Mouse (Mus musculus) limb, embryonic 12.5 days (tissue): ENCODE measurements around the gene Spo11. TPM values are rescaled to one million over a fixed set of nuclear protein-coding genes. Genes with fewer than 3 reads are reported as not detected.

Experiments
- ATAC-seq: fragments of 200-750 bp; cut with Nextera tagmentation; 2 replicates; pipeline ENCODE4 v1.8.0; 2017; ENCODE audit warnings: low read depth, moderate TSS enrichment; ENCODE audit not compliant: insufficient number of reproducible peaks, insufficient read depth, low FRiP score, low TSS enrichment
- H3K27ac ChIP-seq: fragments of 300-500 bp; sonication (generic); 2 replicates; pipeline ENCODE4 v1.5.1; 2016; ENCODE audit warnings: mild to moderate bottlenecking, moderate library complexity
- H3K27me3 ChIP-seq: fragments of 300-500 bp; sonication (generic); 2 replicates; pipeline ENCODE4 v1.6.1; 2016; ENCODE audit warnings: mild to moderate bottlenecking, moderate library complexity
- H3K36me3 ChIP-seq: fragments of 300-500 bp; sonication (generic); 2 replicates; pipeline ENCODE4 v1.6.1; 2016; ENCODE audit warnings: mild to moderate bottlenecking, moderate library complexity
- H3K4me1 ChIP-seq: fragments of 300-500 bp; sonication (generic); replicated peaks from 2 replicates; pipeline ENCODE4 v1.6.1; 2016
- H3K4me2 ChIP-seq: fragments of 300-500 bp; sonication (generic); 2 replicates; pipeline ENCODE4 v1.6.1; 2016; ENCODE audit warnings: mild to moderate bottlenecking, moderate library complexity
- H3K4me3 ChIP-seq: fragments of 300-500 bp; sonication (generic); replicated peaks from 2 replicates; pipeline ENCODE4 v1.5.1; 2016; ENCODE audit warnings: mild to moderate bottlenecking
- H3K9ac ChIP-seq: fragments of 300-500 bp; sonication (generic); replicated peaks from 2 replicates; pipeline ENCODE4 v1.6.1; 2016; ENCODE audit warnings: mild to moderate bottlenecking, moderate library complexity
- H3K9me3 ChIP-seq: fragments of 300-500 bp; sonication (generic); 2 replicates; pipeline ENCODE4 v1.6.1; 2016; ENCODE audit warnings: mild to moderate bottlenecking, moderate library complexity
- WGBS: fragments of 180-500 bp; shearing (Covaris S2); methylation state at CpG from one replicate; pipeline ENCODE4 v1.1.7; 2016; 5-methylcytosine and 5-hydroxymethylcytosine counted together
- polyA plus RNA-seq: library from polyadenylated mRNA; unstranded; fragments of >200 nt; fragmentation: Nextera tagmentation; extraction: Ambion mirVana; gene quantifications from 2 replicates; pipeline ENCODE4 v1.2.1, GENCODE M21; 2016

The Spo11 gene
- polyA plus RNA-seq, result 1.6 TPM in 2 replicates

- H3K9ac ChIP-seq, result peak within 1 kb of the TSS; percentile 40; the same call in 1 of the 2 replicates
- 0 out of 2 replicates have a peak within 1 kb of the TSS, but pooled peaks have one; percentile 6 for H3K4me3 ChIP-seq
- H3K27me3 ChIP-seq, result no peaks in the 10 kb centered on the region
- peak within 1 kb of the TSS; percentile 47 for H3K4me2 ChIP-seq
- 0 out of 2 replicates have a peak, but pooled peaks have one; percentile 29 for ATAC-seq
- H3K9me3 ChIP-seq, result peaks cover 8% of the 10 kb centered on the region
- 11% methylated on average over 14 of the region's 14 CpGs for WGBS
- H3K27ac ChIP-seq, result peak within 1 kb of the TSS; percentile 78
- peaks cover 29% of the 10 kb centered on the region for H3K4me1 ChIP-seq
- H3K36me3 ChIP-seq, result no peaks in the 10 kb centered on the region
Measured at GRCm38 (mm10) chr2:172977409-172978130, at the start of gene Spo11. Gene Spo11 (plus strand): TSS chr2:172977700.

DNA sequence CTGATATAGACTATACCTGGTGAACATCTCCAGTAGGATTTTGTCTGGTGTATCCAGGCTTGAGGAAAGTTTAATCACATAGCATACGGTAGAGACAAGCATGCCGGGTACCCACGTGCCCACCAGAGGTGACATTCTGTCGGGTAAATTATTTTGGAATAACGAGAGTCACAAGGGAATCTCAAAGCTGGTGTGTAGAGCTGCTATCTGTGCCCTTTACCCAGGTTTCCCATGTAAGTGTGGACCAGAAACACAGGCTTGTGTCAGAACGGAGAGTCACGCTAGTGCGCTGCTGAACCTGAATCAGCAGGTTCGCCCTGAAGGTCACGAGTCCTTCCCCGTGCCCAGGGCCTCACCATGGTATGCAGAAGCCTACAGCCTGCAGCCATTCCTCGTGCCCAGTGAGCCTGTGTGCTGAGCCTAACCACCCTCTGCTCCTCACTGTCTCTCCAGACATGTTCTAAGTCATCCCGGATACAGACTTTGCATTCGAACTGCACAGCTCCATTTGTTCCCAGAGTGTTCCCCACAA, 47.5 kb upstream of the Spo11 start:
- Histone ChIP-seq H3K4me1 (peaks cover 98% of the 10 kb centered on the region), H3K4me2 (peak overlapping the region; percentile 2), H3K9me3 (no peaks in the 10 kb centered on the region), H3K27ac (0 out of 2 replicates have a peak overlapping the region, but pooled peaks have one; percentile 23), H3K4me3 (no peak overlapping the region), H3K27me3 (0 out of 2 replicates have a peak, but pooled peaks cover 3% of the 10 kb centered on the region), H3K9ac (no peak overlapping the region), H3K36me3 (peaks cover 12% of the 10 kb centered on the region; the same call in 1 of the 2 replicates)
- no peak for ATAC-seq
- 70% methylated on average over 14 of the region's 14 CpGs for WGBS

- no peak for ATAC-seq
- Histone ChIP-seq H3K4me3 (no peak overlapping the region), H3K27ac (0 out of 2 replicates have a peak overlapping the region, but pooled peaks have one; percentile 37), H3K4me2 (peak overlapping the region; percentile 24; the same call in 1 of the 2 replicates), H3K9me3 (no peaks in the 10 kb centered on the region), H3K36me3 (peaks cover 10% of the 10 kb centered on the region; the same call in 1 of the 2 replicates), H3K27me3 (0 out of 2 replicates have a peak, but pooled peaks cover 6% of the 10 kb centered on the region), H3K9ac (no peak overlapping the region), H3K4me1 (peaks cover 98% of the 10 kb centered on the region)
- 47% methylated on average over 17 of the region's 17 CpGs for WGBS
Measured at GRCm38 (mm10) chr2:172931137-172931898, 46.2 kb upstream of the Spo11 start.

DNA sequence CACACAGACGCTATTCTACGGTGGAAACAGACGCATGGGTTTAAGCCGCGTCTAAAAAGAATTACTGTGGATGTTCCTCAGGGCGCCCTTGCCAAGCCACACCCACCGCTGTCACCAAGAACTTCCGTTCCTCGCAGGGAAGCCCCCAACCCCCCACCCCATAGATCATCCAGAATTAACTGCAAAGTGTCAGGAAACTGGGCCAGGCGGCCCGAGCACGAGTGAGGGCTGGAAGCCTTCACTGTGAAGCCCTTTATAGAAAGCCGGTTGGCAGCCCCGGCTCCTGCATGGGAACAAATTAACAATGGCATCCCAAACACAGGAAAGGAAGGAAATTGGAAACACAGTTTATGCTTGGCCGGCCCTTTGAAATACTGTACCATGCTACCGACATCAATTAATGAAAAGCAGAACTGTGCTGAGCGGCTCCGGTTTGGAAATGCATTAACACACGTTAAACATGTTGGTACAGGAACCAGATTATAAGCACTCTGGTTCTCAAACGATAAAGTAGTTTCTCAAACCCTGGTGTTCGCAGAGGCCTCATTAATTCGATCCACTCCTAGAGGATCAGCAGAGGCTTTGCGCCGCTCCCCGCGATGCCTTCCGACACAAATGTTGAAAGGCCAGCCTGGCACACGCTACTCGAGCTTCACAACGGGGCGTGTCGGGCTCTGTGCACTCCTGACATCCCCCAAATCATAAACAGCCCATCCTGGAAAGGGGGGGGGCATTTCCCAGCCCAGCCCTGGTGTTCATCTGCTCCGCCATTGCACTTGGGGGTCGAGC, 43.7 kb upstream of the Spo11 start:
- 0 out of 2 replicates have a peak, but pooled peaks cover 6% of the 10 kb centered on the region for H3K27me3 ChIP-seq
- H3K27ac ChIP-seq, result peak overlapping the region; percentile 87
- H3K36me3 ChIP-seq, result no peaks in the 10 kb centered on the region
- 1% methylated on average over 34 of the region's 34 CpGs for WGBS
- peak; percentile 32 for ATAC-seq
- no peak overlapping the region for H3K9ac ChIP-seq
- no peaks in the 10 kb centered on the region for H3K9me3 ChIP-seq
- peaks cover 97% of the 10 kb centered on the region for H3K4me1 ChIP-seq
- H3K4me2 ChIP-seq, result peak overlapping the region; percentile 97
- peak overlapping the region; percentile 27 for H3K4me3 ChIP-seq

- peak overlapping the region; percentile 27 for H3K4me3 ChIP-seq
- 0 out of 2 replicates have a peak, but pooled peaks cover 6% of the 10 kb centered on the region for H3K27me3 ChIP-seq
- ATAC-seq, result no peak
Measured at GRCm38 (mm10) chr2:172934420-172934788, 43.1 kb upstream of the Spo11 start.

GRCm38 (mm10) chr2:172934891-172935740, 42.4 kb upstream of the Spo11 start:
- WGBS, result 3% methylated on average over 30 of the region's 30 CpGs
- H3K27me3 ChIP-seq, result 0 out of 2 replicates have a peak, but pooled peaks cover 6% of the 10 kb centered on the region
- no peak for ATAC-seq

More at GRCm38 (mm10) chr2:172934420-172934788, 43.1 kb upstream of the Spo11 start:
- H3K9ac ChIP-seq, result no peak overlapping the region
- peak overlapping the region; percentile 97 for H3K4me2 ChIP-seq
- peaks cover 92% of the 10 kb centered on the region for H3K4me1 ChIP-seq
- no peaks in the 10 kb centered on the region for H3K36me3 ChIP-seq
- peak overlapping the region; percentile 87 for H3K27ac ChIP-seq
- H3K9me3 ChIP-seq, result no peaks in the 10 kb centered on the region
- 2% methylated on average over 8 of the region's 8 CpGs for WGBS

DNA sequence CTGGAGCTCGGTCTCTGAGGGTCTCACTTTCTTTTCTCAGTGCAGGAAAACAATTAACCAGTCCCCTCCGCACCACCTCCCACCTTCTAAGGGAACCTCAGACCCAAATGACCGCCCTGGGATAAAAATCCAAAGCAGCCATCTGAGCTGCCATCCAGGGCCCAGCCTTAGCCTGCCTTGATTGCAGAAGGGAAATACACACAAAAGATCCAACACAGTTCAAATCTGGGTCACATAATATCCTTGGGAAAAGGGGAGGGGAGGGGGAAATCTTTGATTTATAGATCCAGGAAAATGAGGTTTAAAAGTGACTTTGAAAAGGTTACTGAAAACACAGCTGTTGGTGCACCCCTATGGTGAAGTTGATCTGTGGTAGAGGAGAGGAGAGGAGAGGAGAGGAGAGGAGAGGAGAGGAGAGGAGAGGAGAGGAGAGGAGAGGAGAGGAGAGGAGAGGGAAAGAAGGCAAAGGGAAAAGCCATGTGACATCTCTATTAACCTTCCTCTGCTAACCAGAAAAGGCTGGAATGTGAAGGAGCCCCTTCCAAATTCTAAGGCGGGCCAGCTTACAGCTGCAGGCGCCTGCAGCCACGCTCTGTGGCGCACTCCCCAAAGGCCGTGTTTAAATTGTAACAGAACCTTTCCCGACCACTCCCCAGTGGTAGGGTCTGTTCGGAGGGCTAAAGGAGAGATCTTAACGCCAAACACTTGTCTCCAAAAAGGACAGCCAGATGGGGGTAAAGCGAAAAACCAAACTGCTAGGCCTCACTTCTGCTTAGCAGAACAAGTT, 41.5 kb upstream of the Spo11 start:
- peaks cover 85% of the 10 kb centered on the region for H3K4me1 ChIP-seq
- ATAC-seq, result no peak
- H3K36me3 ChIP-seq, result no peaks in the 10 kb centered on the region
- peak overlapping the region; percentile 42; the same call in 1 of the 2 replicates for H3K9ac ChIP-seq
- peaks cover 5% of the 10 kb centered on the region; the same call in 1 of the 2 replicates for H3K27me3 ChIP-seq
- H3K27ac ChIP-seq, result peak overlapping the region; percentile 87
- H3K9me3 ChIP-seq, result no peaks in the 10 kb centered on the region
- WGBS, result 5% methylated on average over 12 of the region's 12 CpGs
- peak overlapping the region; percentile 61 for H3K4me3 ChIP-seq
- peak overlapping the region; percentile 97 for H3K4me2 ChIP-seq

More at GRCm38 (mm10) chr2:172934891-172935740, 42.4 kb upstream of the Spo11 start:
- Histone ChIP-seq H3K4me3 (peak overlapping the region; percentile 27), H3K36me3 (no peaks in the 10 kb centered on the region), H3K27ac (peak overlapping the region; percentile 87), H3K4me1 (peaks cover 90% of the 10 kb centered on the region), H3K4me2 (peak overlapping the region; percentile 97), H3K9ac (peak overlapping the region; percentile 42; the same call in 1 of the 2 replicates), H3K9me3 (no peaks in the 10 kb centered on the region)

DNA sequence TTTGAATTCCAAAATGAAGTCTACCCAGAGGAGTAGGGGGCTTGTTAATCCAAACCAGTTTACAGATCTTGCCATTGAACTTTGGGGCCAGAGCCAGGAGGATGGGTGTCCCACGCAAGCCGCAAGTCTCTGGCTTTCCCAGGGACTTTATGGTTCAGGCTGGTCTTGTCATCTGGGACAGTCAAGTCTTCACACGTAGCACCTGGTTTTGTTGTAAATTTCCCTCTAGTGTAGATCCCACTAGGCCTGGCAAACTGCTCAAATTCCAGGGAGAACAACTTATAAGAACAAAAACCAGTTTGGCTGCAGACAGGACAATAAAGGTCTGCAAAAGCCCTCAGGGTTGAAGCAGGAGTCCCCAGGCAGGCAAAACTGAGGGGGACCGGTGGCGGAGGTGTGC, 40.7 kb upstream of the Spo11 start:
- peak overlapping the region; percentile 87 for H3K27ac ChIP-seq
- no peaks in the 10 kb centered on the region for H3K9me3 ChIP-seq
- H3K36me3 ChIP-seq, result no peaks in the 10 kb centered on the region
- H3K27me3 ChIP-seq, result peaks cover 13% of the 10 kb centered on the region
- H3K4me2 ChIP-seq, result peak overlapping the region; percentile 97
- H3K4me1 ChIP-seq, result peaks cover 85% of the 10 kb centered on the region
- H3K9ac ChIP-seq, result peak overlapping the region; percentile 79
- H3K4me3 ChIP-seq, result peak overlapping the region; percentile 61
- ATAC-seq, result no peak
- 11% methylated on average over 5 of the region's 5 CpGs for WGBS
